Mouse (Mus musculus): ENCODE measurements around the gene Tbx15.

DNA sequence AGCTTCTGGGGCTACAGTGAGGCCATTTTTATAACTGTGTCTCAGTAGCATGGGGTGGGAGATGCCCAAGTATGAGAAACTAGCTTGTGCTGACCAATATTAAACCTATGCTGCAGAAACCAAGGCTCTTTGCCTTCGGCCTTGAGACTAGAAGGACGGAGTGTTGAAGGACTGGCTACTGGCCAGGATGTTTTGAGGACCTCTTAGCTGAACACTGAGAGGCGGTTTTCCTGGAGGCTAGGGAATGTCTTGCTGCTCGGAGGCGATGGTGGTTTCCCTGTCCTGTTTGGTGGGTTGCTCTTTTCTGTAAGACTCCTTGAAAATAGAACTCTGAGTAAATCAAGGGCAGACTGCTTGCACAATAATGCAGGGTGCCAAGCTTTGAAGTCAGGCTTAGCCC lies 89.1 kb downstream of the Tbx15 start:
- TF ChIP-seq CTCF (IDR thresholded peaks at IDR 0.05; ENCODE audit: low read depth, low read length): no peak
- no peak for TF ChIP-seq GATA1 (IDR thresholded peaks at IDR 0.05; ENCODE audit: borderline replicate concordance, low read length)
- no peak for TF ChIP-seq TAL1 (conservative IDR thresholded peaks at IDR 0.05; ENCODE audit: low read depth, low read length)

Measured in G1E (cell line).